ENCODE assay signal across 9 mouse cellular contexts in the genomic region with DNA sequence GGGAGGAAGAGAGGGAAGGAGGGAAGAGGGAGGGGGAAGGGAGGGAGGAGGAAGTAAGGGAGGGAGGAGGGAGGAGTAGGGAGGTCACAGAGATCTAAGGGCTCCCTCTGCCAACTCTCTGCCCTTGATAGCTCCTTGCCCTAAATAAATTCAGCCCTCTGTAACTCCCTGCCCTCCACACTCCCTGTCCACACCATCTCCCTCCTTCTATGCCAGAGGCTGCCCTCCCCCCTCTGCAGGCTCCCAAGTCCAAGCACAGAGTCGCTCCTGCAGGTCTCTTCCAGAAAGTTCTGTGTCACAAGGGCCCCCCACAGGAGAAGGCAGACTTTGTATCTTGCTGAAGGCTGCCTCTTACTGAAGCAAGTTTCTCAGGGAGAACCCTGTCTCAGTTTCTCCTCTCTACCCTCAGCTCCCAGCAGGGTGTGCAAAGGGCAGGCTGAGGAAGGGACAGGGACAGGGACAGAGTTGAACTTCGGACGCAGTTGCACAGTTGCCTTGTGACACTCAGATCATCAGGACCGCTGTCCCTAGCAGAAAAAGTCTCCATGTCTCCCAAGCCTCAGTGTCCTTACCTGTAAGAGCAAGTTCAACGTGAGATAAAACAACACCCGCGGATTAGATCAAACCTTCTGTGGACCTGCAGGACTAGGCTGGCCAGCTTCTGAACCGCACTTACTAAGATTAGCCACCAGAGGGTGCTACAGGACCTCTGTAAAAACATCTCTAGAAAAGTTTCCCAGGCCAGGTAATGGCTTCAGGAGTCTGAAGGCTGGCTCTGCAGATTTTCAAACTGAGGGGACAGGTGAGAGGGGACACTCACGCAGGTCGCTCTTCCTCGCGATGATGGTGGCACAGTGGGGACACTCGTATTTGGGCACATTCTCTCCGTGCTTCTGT. TPM values are rescaled to one million over a fixed set of nuclear protein-coding genes. Genes with fewer than 3 reads are reported as not detected.
DNase-seq lines count a peak whose midpoint lies in the region; ATAC-seq and TF ChIP-seq lines count a peak whose summit lies in the region.
"Had no signal": no experiment of that assay in that cellular context is flagged by ENCODE, and none has a peak within 500 bp of the region (broad histone marks: within the 10 kb centered on the region; RNA-seq: fewer than 3 reads in every experiment).

No protein-coding gene starts in this region.

- H3K4me1 ChIP-seq in cortical plate, adult 2 months (ENCODE audit: control insufficient read depth, insufficient read depth, low read length): no peaks in the 10 kb centered on the region
- H3K4me1 ChIP-seq in intestine, embryonic 14.5 days (replicated peaks; ENCODE audit: control insufficient read depth, insufficient read depth, low read length): 0 out of 2 replicates have a peak, but pooled peaks cover 2% of the 10 kb centered on the region
- H3K4me1 ChIP-seq: neural tube, embryonic 12.5 days had no signal

- ATAC-seq in granulocyte monocyte progenitor cell, adult 5-6 weeks (replicated peaks; ENCODE audit: poor library complexity, severe bottlenecking): peak; percentile 69
- peak; percentile 37 for ATAC-seq in intestine, embryonic 14.5 days (replicated peaks; ENCODE audit: low FRiP score, low TSS enrichment, low read depth)

- H3K4me3 ChIP-seq in cortical plate, adult 2 months (ENCODE audit: insufficient read depth, low read length): no peak overlapping the region
- H3K4me3 ChIP-seq in intestine, embryonic 14.5 days (ENCODE audit: low read depth, low read length): no peak overlapping the region
- H3K4me3 ChIP-seq: neural tube, embryonic 12.5 days had no signal

- H3K27ac ChIP-seq in cortical plate, adult 2 months (ENCODE audit: insufficient read depth, low read length): no peak overlapping the region
- no peak overlapping the region for H3K27ac ChIP-seq in intestine, embryonic 14.5 days (ENCODE audit: low read depth)
- H3K27ac ChIP-seq: neural tube, embryonic 12.5 days had no signal

- peak; percentile 38 to 40 for DNase-seq in urinary bladder, adult 18-20 months (ENCODE audit: low spot score in 2 of 2)
- no peak for DNase-seq in urinary bladder, adult 2 months (ENCODE audit: low spot score)
- peak; percentile 84 for DNase-seq in intestine, embryonic 14.5 days (ENCODE audit: low spot score)
- peak; percentile 81 to 83 for DNase-seq in left cerebral cortex, postnatal 14 days (ENCODE audit: low spot score in 2 of 2)
- DNase-seq in mesoderm, embryonic 11.5 days (ENCODE audit: low read depth, low spot score): peak; percentile 83
- DNase-seq in right cerebral cortex, postnatal 4 days: peak; percentile 51

- H3K36me3 ChIP-seq in intestine, embryonic 14.5 days (ENCODE audit: control insufficient read depth, insufficient read depth, low read length): no peaks in the 10 kb centered on the region
- H3K36me3 ChIP-seq: neural tube, embryonic 12.5 days had no signal

- no peaks in the 10 kb centered on the region for H3K27me3 ChIP-seq in intestine, embryonic 14.5 days (replicated peaks; ENCODE audit: control insufficient read depth, insufficient read depth, low read length)

- no peak for TF ChIP-seq POLR2A in cortical plate, adult 2 months (IDR thresholded peaks at IDR 0.05; ENCODE audit: extremely low read depth, insufficient read depth, low read length)

- intact Hi-C loops in left cerebral cortex, postnatal 14 days (cut with DNase I): loop anchor here (1.0 to 2.0 kb wide), 2 partner anchors 77 to 454 kb away; no protein-coding TSS in a partner anchor

- 17% methylated on average over 14 of the region's 14 CpGs for WGBS in intestine, embryonic 14.5 days

- TF ChIP-seq CTCF in cortical plate, adult 2 months (IDR thresholded peaks at IDR 0.05; ENCODE audit: extremely low read depth, insufficient read depth, low read length): peak; percentile 79

- no peaks in the 10 kb centered on the region for H3K9me3 ChIP-seq in intestine, embryonic 14.5 days (ENCODE audit: control insufficient read depth, low read length)
- H3K9me3 ChIP-seq: neural tube, embryonic 12.5 days had no signal

- H3K9ac ChIP-seq in intestine, embryonic 14.5 days (ENCODE audit: low read length): no peak overlapping the region
- H3K9ac ChIP-seq: neural tube, embryonic 12.5 days had no signal

- H3K4me2 ChIP-seq in intestine, embryonic 14.5 days (ENCODE audit: low read length): no peak overlapping the region
- H3K4me2 ChIP-seq: neural tube, embryonic 12.5 days had no signal

RNA-seq across cellular contexts. Expression of gene Ctcfl, which starts 12.2 kb away (rescaled TPM):
- not detected in 2 replicates for polyA plus RNA-seq in urinary bladder, adult 2 months (2012; rRNA removed)
- not detected in 2 replicates for polyA plus RNA-seq in cortical plate, adult 2 months (2012; rRNA removed)
- total RNA-seq in granulocyte monocyte progenitor cell, adult 5-6 weeks (2014; fragmentation: Nextera tagmentation): not detected in 2 replicates
- not detected in 2 replicates for total RNA-seq in granulocyte monocyte progenitor cell, adult 5-6 weeks (2017)
- 0.12 and 0.16 TPM in 2 replicates for polyA plus RNA-seq in intestine, embryonic 14.5 days (2014; fragmentation: Nextera tagmentation; extraction: Ambion mirVana)
- total RNA-seq in left cerebral cortex, postnatal 14 days (2021): not detected

RNA-seq across cellular contexts. Expression of gene Pck1, which starts 45.7 kb away (rescaled TPM):
- 5.4 and 5.9 TPM in 2 replicates for polyA plus RNA-seq in urinary bladder, adult 2 months (2012; rRNA removed)
- polyA plus RNA-seq in cortical plate, adult 2 months (2012; rRNA removed): 0.04 TPM in 1 of 2 replicates, not detected in the other
- not detected in 2 replicates for total RNA-seq in granulocyte monocyte progenitor cell, adult 5-6 weeks (2014; fragmentation: Nextera tagmentation)
- total RNA-seq in granulocyte monocyte progenitor cell, adult 5-6 weeks (2017): not detected in 2 replicates
- polyA plus RNA-seq in intestine, embryonic 14.5 days (2014; fragmentation: Nextera tagmentation; extraction: Ambion mirVana): 0.77 and 0.87 TPM in 2 replicates
- not detected for total RNA-seq in left cerebral cortex, postnatal 14 days (2021)
- polyA plus RNA-seq: neural tube, embryonic 12.5 days had no signal
